8 mouse cellular contexts compared by ENCODE assay signal in genomic region chr9:43743647-43744137, GRCm38 (mm10). TPM values are rescaled to one million over a fixed set of nuclear protein-coding genes. Genes with fewer than 3 reads are reported as not detected.
DNase-seq lines count a peak whose midpoint lies in the region; ATAC-seq lines count a peak whose summit lies in the region.

Gene Nectin1, plus strand, starts transcription at chr9:43743984.

- H3K9me3 ChIP-seq in hindbrain, embryonic 13.5 days = no peaks in the 10 kb centered on the region

- H3K4me2 ChIP-seq in hindbrain, embryonic 13.5 days = peak within 1 kb of the TSS; percentile 90

- H3K27ac ChIP-seq in hindbrain, embryonic 13.5 days = peak within 1 kb of the TSS; percentile 98

- peak within 1 kb of the TSS; percentile 97 for H3K4me3 ChIP-seq in hindbrain, embryonic 13.5 days

- peaks cover 47% of the 10 kb centered on the region for H3K4me1 ChIP-seq in hindbrain, embryonic 13.5 days (replicated peaks)

- whole genome bisulfite sequencing in hindbrain, embryonic 13.5 days = 0% methylated on average over 47 of the region's 51 CpGs

- peak; percentile 95 for DNase-seq in Muller cell, postnatal 12 days (ENCODE audit: inconsistent ontology term)
- DNase-seq in cerebellum, adult 9-10 months = peak; percentile 92
- peak; percentile 76 to 82 for DNase-seq in frontal cortex, postnatal 14 days (ENCODE audit: low spot score in 2 of 2)
- DNase-seq in layer of hippocampus, postnatal 14 days (ENCODE audit: low spot score in 2 of 2) = peak; percentile 92 to 93
- DNase-seq in lung, postnatal 10 days = peak; percentile 91
- DNase-seq in ovary, postnatal 36 days (ENCODE audit: low spot score) = peak; percentile 88
- peak; percentile 77 for DNase-seq in thymus, postnatal 14 days

- peak; percentile 92 for ATAC-seq in hindbrain, embryonic 13.5 days (ENCODE audit: low FRiP score)

- H3K36me3 ChIP-seq in hindbrain, embryonic 13.5 days = no peaks in the 10 kb centered on the region

- 0 out of 2 replicates have a peak, but pooled peaks cover 9% of the 10 kb centered on the region for H3K27me3 ChIP-seq in hindbrain, embryonic 13.5 days

- H3K9ac ChIP-seq in hindbrain, embryonic 13.5 days = peak within 1 kb of the TSS; percentile 99

RNA-seq across cellular contexts. Expression of gene Nectin1, which starts in this region (rescaled TPM):
- polyA plus RNA-seq in hindbrain, embryonic 13.5 days (2015; fragmentation: Nextera tagmentation; extraction: Ambion mirVana) = 13.6 and 13.8 TPM in 2 replicates
- total RNA-seq in layer of hippocampus, postnatal 14 days (2021) = 100 to 1,000 TPM; 109 to 113 TPM

Comparison
In these comparisons a context has a peak if more than half of its experiments do, and no peak if none do; other contexts are left out.
1. Peak in every context shown above with its lines: DNase-seq, ATAC-seq, H3K4me3 ChIP-seq and H3K27ac ChIP-seq.